Mouse (Mus musculus) left cerebral cortex, postnatal 10 days (tissue): ENCODE measurements around the gene Lpp. TPM values are rescaled to one million over a fixed set of nuclear protein-coding genes. Genes with fewer than 3 reads are reported as not detected.

Experiments
- DNase-seq, 2 experiments: peaks; one replicate each; pipeline ENCODE4 v3.0.0; 2021 to 2022; ENCODE audit warnings: low spot score in 2 of 2, mixed read lengths in 1 of 2; ENCODE audit errors: extremely low spot score in 1 of 2
- intact Hi-C: fragments of 180-260 bp; cut with DNase I; formaldehyde crosslinking; loops from one replicate; pipeline ENCODE4 v1.15.1; 2025
- total RNA-seq, 2 experiments: library from RNA; stranded (reverse); gene quantifications; 2 replicates each; pipeline ENCODE4 v1.2.3; 2021

The Lpp gene
- total RNA-seq, 2 experiments from 2014 or later: 8.8 to 9.8 TPM

DNA sequence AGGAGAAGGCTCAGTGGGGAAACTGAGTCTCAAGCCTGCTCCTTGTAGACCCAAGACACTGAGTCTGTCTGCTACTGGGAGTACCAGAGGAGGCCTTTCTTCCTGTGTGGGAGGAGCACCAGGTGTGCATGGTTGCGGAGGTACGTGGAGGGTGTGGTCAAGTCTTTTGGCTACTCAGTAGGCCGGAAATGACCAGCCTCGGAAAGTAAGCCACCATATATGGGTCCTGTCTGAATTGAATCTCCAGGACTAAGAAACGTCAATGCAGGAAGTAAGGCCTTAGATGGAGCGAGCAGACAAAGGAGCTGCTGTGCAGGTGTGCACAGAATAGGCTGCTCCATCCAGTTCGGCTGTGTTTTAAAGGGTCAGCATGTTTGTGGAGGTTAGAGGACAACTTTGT lies 3.2 kb downstream of the Lpp start:
- no peak for DNase-seq
- intact Hi-C loops: no loop called here

DNA sequence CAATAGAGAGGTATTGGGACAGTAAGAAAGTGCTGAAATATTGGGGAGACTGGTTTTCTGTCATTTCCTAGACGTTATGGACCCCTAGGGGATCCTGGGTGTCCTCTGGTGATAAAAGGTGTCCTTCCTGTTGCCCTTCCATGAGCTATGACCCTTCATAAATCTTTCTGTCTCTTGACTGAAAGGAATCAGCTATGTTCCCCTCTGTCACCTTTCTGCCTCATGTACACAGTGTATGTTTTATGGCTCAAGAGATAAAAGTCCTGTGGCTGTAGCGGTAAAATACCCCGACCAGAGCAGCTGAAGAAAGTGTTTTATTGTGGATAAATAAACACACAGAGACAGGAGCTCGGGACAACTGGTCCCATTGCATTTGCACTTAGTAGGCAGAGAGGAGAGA lies 5.2 kb downstream of the Lpp start:
- intact Hi-C loops: no loop called here
- no peak for DNase-seq

GRCm38 (mm10) chr16:24398893-24399292 lies 5.6 kb downstream of the Lpp start:
- intact Hi-C loops: no loop called here
- DNase-seq: no peak

GRCm38 (mm10) chr16:24399524-24399923 lies 6.2 kb downstream of the Lpp start:
- intact Hi-C loops: no loop called here
- peak in 1 of 2 experiments; percentile 34 for DNase-seq

- intact Hi-C loops: no loop called here
Measured at GRCm38 (mm10) chr16:24400776-24401175, 7.5 kb downstream of the Lpp start.

DNA sequence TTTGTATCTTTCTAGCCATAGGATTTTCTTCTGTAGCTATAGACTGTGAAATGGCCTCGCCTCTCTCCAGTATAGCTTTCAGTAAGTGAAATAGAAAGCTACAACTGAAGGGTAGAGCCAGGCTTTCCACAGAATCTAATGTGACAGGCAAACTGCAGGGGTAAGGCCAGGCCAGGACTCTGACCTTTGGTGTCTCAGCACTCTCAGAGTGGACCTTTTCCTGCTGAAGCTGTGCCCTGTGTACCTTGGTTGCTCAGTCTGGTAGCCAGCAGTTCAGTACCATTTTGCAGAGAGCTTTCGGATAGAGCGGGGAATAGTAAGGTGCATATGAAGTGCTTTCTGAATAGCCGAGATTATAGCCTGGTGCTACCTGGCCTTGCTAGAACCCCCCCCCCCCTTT lies 9.5 kb downstream of the Lpp start:
- no peak for DNase-seq

More at GRCm38 (mm10) chr16:24400776-24401175, 7.5 kb downstream of the Lpp start:
- no peak for DNase-seq

DNA sequence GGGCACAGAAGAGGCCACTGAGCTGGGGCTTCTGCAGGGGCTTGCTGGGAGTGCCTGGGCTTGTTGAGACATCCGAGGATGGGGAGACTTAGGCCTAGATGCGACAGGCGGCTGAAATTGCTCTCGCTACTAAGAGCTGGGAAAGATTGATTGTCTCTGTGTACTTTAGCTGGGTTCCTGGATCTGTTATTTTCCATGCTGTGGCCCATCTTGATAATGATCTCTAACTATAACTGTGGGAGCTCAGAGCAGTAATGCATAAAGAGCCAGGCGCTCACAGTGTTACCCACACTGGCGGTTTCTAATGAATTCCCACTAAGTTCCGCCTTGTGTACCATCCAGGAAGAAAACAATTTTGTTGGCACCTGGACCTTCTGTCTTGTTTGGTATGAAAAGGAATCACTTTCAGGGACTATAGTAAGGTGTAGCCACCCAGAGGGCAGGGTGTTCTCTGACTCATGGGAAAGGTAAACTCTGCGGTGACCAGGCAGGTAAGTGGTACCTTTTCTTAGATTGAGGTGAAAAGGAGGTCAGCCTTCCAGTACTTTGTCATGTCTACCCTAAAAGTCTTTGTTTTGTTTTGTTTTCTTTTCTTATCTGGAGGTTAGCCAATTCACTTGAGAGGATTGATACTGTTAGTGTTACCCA lies 10.6 kb downstream of the Lpp start:
- DNase-seq: no peak
- intact Hi-C loops: no loop called here

More for the DNA sequence above, 9.5 kb downstream of the Lpp start:
- intact Hi-C loops: no loop called here

- no peak for DNase-seq
- intact Hi-C loops: no loop called here
Measured at GRCm38 (mm10) chr16:24406521-24406920, 13.2 kb downstream of the Lpp start.

DNA sequence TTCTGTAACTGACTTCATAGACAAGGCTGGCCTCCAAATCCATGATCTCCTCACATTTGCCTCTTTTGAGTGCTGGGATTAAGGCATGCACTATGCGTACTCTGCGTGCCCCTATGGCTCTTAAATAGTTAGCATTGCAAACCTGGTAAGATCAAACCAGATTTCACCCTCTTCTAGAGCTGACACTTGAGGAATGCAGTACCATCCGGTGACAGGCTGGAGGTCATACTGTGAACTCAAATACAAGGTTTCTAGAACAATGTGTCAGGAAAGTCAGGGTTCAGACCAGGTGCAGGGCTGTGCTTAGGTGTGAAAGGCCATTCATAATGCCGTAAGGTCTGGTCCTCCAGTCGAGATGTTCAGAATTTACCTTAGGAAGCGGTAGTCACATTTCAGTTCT lies 18.0 kb downstream of the Lpp start:
- no peak for DNase-seq
- intact Hi-C loops: no loop called here

DNA sequence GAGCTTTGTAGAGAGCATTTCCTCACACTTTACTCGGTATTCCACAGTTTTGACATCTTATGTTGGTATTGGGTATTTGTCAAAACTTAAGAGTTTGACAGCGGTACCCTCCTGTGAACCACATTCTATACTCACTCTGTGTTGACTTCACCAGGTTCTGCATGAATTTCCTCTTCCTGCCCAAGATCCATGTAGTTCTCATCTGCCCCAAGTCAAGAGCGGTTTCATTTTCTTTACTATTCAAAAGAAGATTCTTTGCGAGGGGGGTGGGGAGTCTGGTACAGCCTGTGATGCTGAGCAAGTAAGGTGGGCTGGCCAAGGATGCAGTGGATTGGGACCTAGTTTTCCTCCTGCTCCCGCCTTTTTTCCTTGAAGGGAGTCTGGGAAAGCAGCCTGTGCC lies 18.9 kb downstream of the Lpp start:
- no peak for DNase-seq
- intact Hi-C loops: no loop called here

DNA sequence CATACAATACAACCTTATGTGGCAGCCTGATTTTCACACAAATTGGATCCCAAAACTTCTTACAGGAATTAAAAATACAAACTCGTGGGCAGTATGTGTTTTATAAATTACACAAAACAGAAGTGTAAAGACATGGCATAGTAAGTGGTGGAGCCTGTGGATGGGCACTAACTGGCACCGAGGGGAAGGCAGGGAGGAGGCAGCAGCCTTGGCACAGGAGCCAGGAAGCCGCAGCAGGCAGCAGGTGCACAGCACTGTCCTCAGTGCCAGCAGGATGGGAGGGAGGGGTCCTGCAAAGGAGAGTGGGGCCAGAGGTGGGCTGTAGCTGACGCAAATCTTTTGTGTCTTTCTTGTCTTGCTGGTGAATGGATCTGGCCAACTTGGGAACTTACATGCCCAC lies 19.8 kb downstream of the Lpp start:
- DNase-seq: no peak
- intact Hi-C loops: no loop called here

GRCm38 (mm10) chr16:24418022-24418421 lies 24.7 kb downstream of the Lpp start:
- DNase-seq: no peak
- intact Hi-C loops: no loop called here

DNA sequence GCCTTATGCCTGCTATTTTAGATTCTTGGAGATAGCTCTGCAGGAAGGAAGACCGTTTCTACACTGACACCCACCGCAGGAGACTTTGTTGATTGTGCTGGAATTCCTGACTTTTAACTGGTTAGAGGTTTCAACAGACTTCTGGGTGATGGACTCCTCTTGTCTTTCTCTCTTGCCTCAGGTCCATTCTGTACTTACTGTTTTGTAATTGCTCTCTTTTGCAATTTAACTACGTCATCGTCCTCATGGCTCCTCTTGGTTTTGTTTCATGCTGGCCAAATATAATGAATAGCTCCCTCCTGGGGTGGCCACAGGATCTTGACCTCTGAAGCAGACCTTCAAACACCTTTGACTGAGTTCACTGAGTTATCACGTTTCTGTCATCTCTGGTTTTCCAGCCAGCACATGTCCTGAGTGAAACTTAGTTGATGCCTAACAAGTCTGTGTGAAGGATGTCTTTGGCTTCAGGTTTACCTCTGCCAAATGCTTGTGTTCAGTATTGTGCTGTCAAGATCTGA lies 27.4 kb downstream of the Lpp start:
- intact Hi-C loops: no loop called here
- no peak for DNase-seq

DNA sequence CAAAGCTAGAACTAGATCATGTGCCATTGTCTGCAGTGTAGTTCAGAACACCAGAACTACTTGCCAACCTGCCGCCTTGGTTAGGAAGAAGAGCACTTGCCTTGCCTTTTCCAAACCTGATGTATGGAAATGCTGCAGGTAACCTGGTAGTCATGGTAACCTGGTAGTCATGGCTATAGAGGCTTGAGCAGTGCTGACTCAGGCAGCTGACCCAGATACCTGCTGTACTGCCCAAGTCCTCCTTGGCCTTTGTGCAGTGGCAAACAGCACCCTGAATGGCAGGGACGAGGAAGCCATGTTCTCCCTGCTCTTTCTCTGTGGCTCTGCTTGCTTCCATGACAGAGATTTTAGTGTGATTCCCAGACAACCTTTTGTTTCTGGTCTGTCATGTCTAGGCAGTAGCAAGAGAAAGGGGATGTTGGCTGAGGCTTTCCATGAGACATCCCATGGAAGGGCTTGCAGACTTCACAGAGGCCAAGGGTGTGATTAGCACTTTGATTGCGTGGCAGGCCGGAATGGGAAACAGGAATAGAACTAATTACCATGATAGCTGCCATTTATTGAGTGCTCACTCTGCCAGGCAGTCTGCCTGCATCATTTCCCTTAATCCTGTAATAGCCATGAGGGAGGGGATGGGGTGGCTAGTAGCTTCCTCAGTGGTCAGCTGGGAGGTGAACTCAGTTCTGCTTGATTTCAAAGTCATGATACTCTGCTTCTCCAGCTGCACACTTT lies 28.5 kb downstream of the Lpp start:
- DNase-seq: no peak
- intact Hi-C loops: no loop called here

GRCm38 (mm10) chr16:24423196-24423595 lies 29.9 kb downstream of the Lpp start:
- no peak for DNase-seq
- intact Hi-C loops: no loop called here

DNA sequence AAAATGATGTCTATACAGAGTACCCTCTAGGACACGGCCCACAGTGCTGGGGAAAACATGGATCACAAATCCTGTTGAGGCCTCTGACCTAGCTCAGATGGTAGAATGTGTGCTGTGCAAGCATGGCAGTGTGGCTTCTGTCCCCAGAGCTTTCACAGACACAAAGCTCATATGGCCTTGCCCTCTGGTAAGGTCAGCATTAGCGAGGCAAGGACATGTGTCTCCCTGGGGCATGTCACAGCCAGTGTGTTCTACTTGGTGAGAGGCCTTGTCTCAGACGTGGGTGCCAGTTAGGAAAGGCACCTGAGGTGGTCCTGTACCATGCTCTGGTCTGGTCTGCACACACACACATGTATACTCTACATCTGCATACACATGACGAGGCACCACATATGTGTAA lies 30.4 kb downstream of the Lpp start:
- no peak for DNase-seq
- intact Hi-C loops: no loop called here

DNA sequence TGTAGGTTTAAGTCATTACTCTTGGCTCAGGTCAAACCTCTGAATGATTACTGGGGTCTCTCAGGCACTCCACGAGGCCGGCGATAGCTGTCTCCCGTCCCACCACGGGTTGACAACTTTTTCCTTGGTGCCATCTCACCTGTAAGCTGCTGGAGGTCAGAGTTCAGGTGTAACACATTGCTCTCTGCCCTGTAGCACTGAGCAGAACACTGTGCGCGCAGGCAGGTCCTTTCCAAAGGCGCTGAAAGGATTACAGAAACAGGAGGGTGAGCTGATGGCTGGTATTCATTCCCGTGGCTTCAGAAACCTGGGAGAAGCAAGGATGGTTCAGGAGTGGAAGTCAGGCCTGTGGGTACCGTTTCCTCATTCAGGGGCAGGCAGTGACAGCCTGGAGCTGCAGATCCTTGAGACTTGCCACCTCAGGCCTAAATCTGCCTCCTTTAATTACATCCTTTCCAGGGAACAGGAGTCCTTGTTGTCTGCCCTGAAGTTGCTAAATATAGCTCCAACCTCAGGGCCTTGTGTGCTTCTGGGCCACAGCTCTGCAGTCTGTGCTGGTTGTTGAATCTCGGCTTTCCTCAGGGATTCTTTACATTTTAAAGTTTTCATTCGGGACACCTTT lies 31.2 kb downstream of the Lpp start:
- DNase-seq: no peak
- intact Hi-C loops: no loop called here

GRCm38 (mm10) chr16:24425816-24426215 lies 32.5 kb downstream of the Lpp start:
- intact Hi-C loops: no loop called here
- no peak for DNase-seq

- DNase-seq: no peak
- intact Hi-C loops: no loop called here
Measured at GRCm38 (mm10) chr16:24427606-24428005, 34.3 kb downstream of the Lpp start.

DNA sequence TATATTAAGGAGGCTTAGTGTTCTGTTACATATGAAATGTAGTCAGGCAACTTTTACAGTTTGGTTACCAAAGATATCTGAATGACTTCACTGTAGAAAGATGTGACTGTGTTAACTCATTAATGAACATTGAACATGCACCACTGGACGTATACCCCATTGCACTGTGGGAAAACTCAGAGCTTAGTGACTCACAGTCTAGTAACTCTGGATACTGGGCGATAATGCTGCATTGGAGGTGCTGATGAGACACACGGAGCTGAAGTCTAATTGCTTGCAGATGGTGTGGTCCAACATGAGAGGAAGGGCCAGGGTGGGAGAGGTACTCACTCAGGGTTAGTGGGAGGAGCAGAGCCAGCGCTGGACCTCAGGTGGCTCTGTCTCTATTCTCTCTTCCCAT lies 34.7 kb downstream of the Lpp start:
- intact Hi-C loops: no loop called here
- DNase-seq: no peak
